Mouse (Mus musculus) MEL (cell line): ENCODE data around the gene Ptprr. TPM values are rescaled to one million over a fixed set of nuclear protein-coding genes. Genes with fewer than 3 reads are reported as not detected.

Experiments used
- DNase-seq: peaks from one replicate; pipeline ENCODE4 v3.0.0; 2011; ENCODE audit warnings: low read depth, low spot score
- H3K27ac ChIP-seq: 2 replicates; pipeline ENCODE4 v1.5.1; 2012; ENCODE audit warnings: low read depth, mild to moderate bottlenecking, control low read depth, low read length, moderate library complexity; ENCODE audit not compliant: control insufficient read depth
- H3K27me3 ChIP-seq, 2 experiments: fragments of 150-350 bp in 1 of 2; sonication (generic) in 1 of 2; 2 replicates each; pipeline ENCODE4 v1.6.1; 2012; ENCODE audit warnings: low read length in 2 of 2, mild to moderate bottlenecking in 2 of 2, improper control_type of control experiment in 1 of 2, moderate library complexity in 1 of 2; ENCODE audit not compliant: insufficient read depth in 2 of 2, control insufficient read depth in 1 of 2
- H3K36me3 ChIP-seq, 2 experiments: 2 replicates each; pipeline ENCODE4 v1.6.1; 2012 to 2014; ENCODE audit warnings: low read length in 2 of 2, improper control_type of control experiment in 1 of 2, inconsistent platforms in 1 of 2, mild to moderate bottlenecking in 1 of 2; ENCODE audit not compliant: insufficient read depth in 2 of 2, control insufficient read depth in 1 of 2
- H3K4me1 ChIP-seq, 2 experiments: fragments of 150-350 bp in 1 of 2; sonication (generic) in 1 of 2; 2 replicates each; pipeline ENCODE4 v1.6.1; 2012; ENCODE audit warnings: low read length in 2 of 2, improper control_type of control experiment in 1 of 2, mild to moderate bottlenecking in 1 of 2; ENCODE audit not compliant: insufficient read depth in 2 of 2, control insufficient read depth in 1 of 2
- H3K4me3 ChIP-seq, 2 experiments: fragments of 150-350 bp in 1 of 2; sonication (generic) in 1 of 2; 2 replicates each; pipeline ENCODE4 v1.5.1; 2012; ENCODE audit warnings: low read depth in 2 of 2, low read length in 2 of 2, mild to moderate bottlenecking in 2 of 2, moderate library complexity in 2 of 2, control low read depth in 1 of 2, improper control_type of control experiment in 1 of 2; ENCODE audit not compliant: control insufficient read depth in 1 of 2, insufficient read depth in 1 of 2
- H3K79me2 ChIP-seq: 2 replicates; pipeline ENCODE4 v1.6.1; 2012; ENCODE audit warnings: mild to moderate bottlenecking, low read length, moderate library complexity; ENCODE audit not compliant: control insufficient read depth, poor library complexity, insufficient read depth
- H3K9ac ChIP-seq: 2 replicates; pipeline ENCODE4 v1.6.1; 2012; ENCODE audit warnings: low read depth, mild to moderate bottlenecking, control low read depth, low read length, moderate library complexity; ENCODE audit not compliant: control insufficient read depth, poor library complexity, severe bottlenecking
- H3K9me3 ChIP-seq: fragments of 150-350 bp; sonication (generic); replicated peaks from 2 replicates; pipeline ENCODE4 v1.6.1; 2012; ENCODE audit warnings: mild to moderate bottlenecking, low read length, improper control_type of control experiment, moderate library complexity; ENCODE audit not compliant: insufficient read depth
- BHLHE40 ChIP-seq: IDR thresholded peaks from 2 replicates; pipeline ENCODE4 v1.6.1; 2012; ENCODE audit warnings: low read depth, mild to moderate bottlenecking, inconsistent platforms, low read length, improper control_type of control experiment, borderline replicate concordance
- CHD1 ChIP-seq: IDR thresholded peaks from 2 replicates; pipeline ENCODE4 v1.6.1; 2012; ENCODE audit warnings: low read depth, mild to moderate bottlenecking, inconsistent platforms, low read length, improper control_type of control experiment
- CHD2 ChIP-seq: IDR thresholded peaks from 2 replicates; pipeline ENCODE4 v1.6.1; 2011; ENCODE audit warnings: low read length, improper control_type of control experiment
- EP300 ChIP-seq, 2 experiments: IDR thresholded peaks; 2 replicates each; pipeline ENCODE4 v1.6.1; 2011; ENCODE audit warnings: improper control_type of control experiment in 2 of 2, low read length in 2 of 2, low read depth in 1 of 2, mild to moderate bottlenecking in 1 of 2
- ETS1 ChIP-seq: IDR thresholded peaks from 2 replicates; pipeline ENCODE4 v1.6.1; 2012; ENCODE audit warnings: low read depth, mild to moderate bottlenecking, inconsistent platforms, low read length, improper control_type of control experiment, moderate library complexity
- GATA1 ChIP-seq: IDR thresholded peaks from 2 replicates; pipeline ENCODE4 v1.6.1; 2011; ENCODE audit warnings: low read depth, low read length, improper control_type of control experiment
- HCFC1 ChIP-seq: IDR thresholded peaks from 2 replicates; pipeline ENCODE4 v1.6.1; 2012; ENCODE audit warnings: low read depth, mild to moderate bottlenecking, inconsistent platforms, low read length, improper control_type of control experiment, moderate library complexity
- JUND ChIP-seq: IDR thresholded peaks from 2 replicates; pipeline ENCODE4 v1.6.1; 2011; ENCODE audit warnings: low read depth, mild to moderate bottlenecking, improper control_type of control experiment, low read length
- KAT2A ChIP-seq: conservative IDR thresholded peaks from 2 replicates; pipeline ENCODE4 v1.6.1; 2012; ENCODE audit warnings: low read depth, low read length, improper control_type of control experiment, inconsistent platforms
- MAFK ChIP-seq: IDR thresholded peaks from 2 replicates; pipeline ENCODE4 v1.6.1; 2011; ENCODE audit warnings: low read depth, mild to moderate bottlenecking, low read length, improper control_type of control experiment, borderline replicate concordance
- MAX ChIP-seq: IDR thresholded peaks from 2 replicates; pipeline ENCODE4 v1.6.1; 2011; ENCODE audit warnings: low read length, improper control_type of control experiment
- MAZ ChIP-seq: IDR thresholded peaks from 2 replicates; pipeline ENCODE4 v1.6.1; 2012; ENCODE audit warnings: low read depth, mild to moderate bottlenecking, inconsistent platforms, low read length, improper control_type of control experiment
- MXI1 ChIP-seq: IDR thresholded peaks from 2 replicates; pipeline ENCODE4 v1.6.1; 2011; ENCODE audit warnings: mild to moderate bottlenecking, low read depth, low read length, improper control_type of control experiment
- MYC ChIP-seq: IDR thresholded peaks from 2 replicates; pipeline ENCODE4 v1.6.1; 2011; ENCODE audit warnings: low read depth, mild to moderate bottlenecking, low read length, improper control_type of control experiment, moderate library complexity
- POLR2A ChIP-seq, 2 experiments: IDR thresholded peaks; 2 replicates each; pipeline ENCODE4 v1.6.1; 2011 to 2012; ENCODE audit warnings: low read length in 2 of 2, mild to moderate bottlenecking in 2 of 2, control low read depth in 1 of 2, improper control_type of control experiment in 1 of 2, low read depth in 1 of 2, moderate library complexity in 1 of 2; ENCODE audit not compliant: control insufficient read depth in 1 of 2, insufficient read depth in 1 of 2, poor library complexity in 1 of 2
- POLR2AphosphoS2 ChIP-seq: IDR thresholded peaks from 2 replicates; pipeline ENCODE4 v1.6.1; 2011; ENCODE audit warnings: low read length, improper control_type of control experiment
- TAL1 ChIP-seq: IDR thresholded peaks from 2 replicates; pipeline ENCODE4 v1.6.1; 2012; ENCODE audit warnings: mild to moderate bottlenecking, inconsistent platforms, low read length, moderate library complexity, mixed read lengths
- TBP ChIP-seq: IDR thresholded peaks from 2 replicates; pipeline ENCODE4 v1.8.0; 2011; ENCODE audit warnings: low read depth, low read length, improper control_type of control experiment
- UBTF ChIP-seq: IDR thresholded peaks from 2 replicates; pipeline ENCODE4 v1.6.1; 2012; ENCODE audit warnings: low read depth, mild to moderate bottlenecking, inconsistent platforms, low read length, improper control_type of control experiment, moderate library complexity, borderline replicate concordance; ENCODE audit not compliant: insufficient read depth
- USF1 ChIP-seq: IDR thresholded peaks from 2 replicates; pipeline ENCODE4 v1.6.1; 2014; ENCODE audit warnings: low read depth, mild to moderate bottlenecking, inconsistent platforms, low read length, improper control_type of control experiment, moderate library complexity
- ZC3H11A ChIP-seq: IDR thresholded peaks from 2 replicates; pipeline ENCODE4 v1.6.1; 2012; ENCODE audit warnings: low read depth, mild to moderate bottlenecking, inconsistent platforms, low read length, improper control_type of control experiment
- polyA plus RNA-seq, 2 experiments: library from polyadenylated mRNA; stranded (reverse) in 1 of 2; unstranded in 1 of 2; fragments of >175 nt in 1 of 2; fragments of >200 nt in 1 of 2; gene quantifications; 2 replicates each; pipeline versions ENCODE4 v1.2.1 to v1.2.4; 2012; ENCODE audit warnings: low replicate concordance in 2 of 2, low read depth in 1 of 2; ENCODE audit not compliant: insufficient read length in 2 of 2, insufficient read depth in 1 of 2, missing spikeins in 1 of 2
- total RNA-seq: library from RNA; depleted of rRNA; stranded (reverse); fragments of 300-350 nt; gene quantifications from 2 replicates; pipeline ENCODE4 v1.2.3, GENCODE M21; 2012

Gene Ptprr
- total and polyA plus RNA-seq, 3 experiments: not detected

DNA sequence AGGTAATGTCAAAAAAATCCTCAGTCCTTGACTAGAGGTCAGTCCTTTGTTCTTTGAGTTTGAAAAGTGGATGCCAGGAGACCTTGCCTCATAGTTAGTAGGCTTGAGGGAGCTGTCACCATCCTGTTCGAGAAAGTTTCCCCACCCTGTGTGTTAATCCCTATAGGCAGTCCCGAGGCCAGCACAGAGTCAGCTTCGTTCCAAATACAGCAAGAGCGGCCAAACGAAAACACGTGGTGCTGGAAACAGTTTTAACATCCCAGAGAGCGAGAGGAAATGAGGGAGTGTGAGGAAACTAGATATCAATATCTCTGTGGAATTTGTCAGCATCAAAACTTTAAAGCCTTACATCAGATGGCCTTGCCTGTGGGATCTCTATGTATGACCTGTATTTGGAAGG is 39.0 kb upstream of the Ptprr start:
- H3K4me1 ChIP-seq: no peaks in the 10 kb centered on the region
- TF ChIP-seq EP300 (IDR thresholded peaks at IDR 0.05; ENCODE audit: low read depth in 1 of 2, low read length in 2 of 2) (no peak), CHD1 (no peak), USF1 (no peak)

GRCm38 (mm10) chr10:115980018-115980417 is 38.0 kb upstream of the Ptprr start:
- no peak for TF ChIP-seq TBP
- TF ChIP-seq USF1: no peak
- TF ChIP-seq POLR2A (IDR thresholded peaks at IDR 0.05; ENCODE audit: control insufficient read depth in 1 of 2, insufficient read depth in 1 of 2, low read depth in 1 of 2, low read length in 2 of 2, poor library complexity in 1 of 2): no peak
- no peak for TF ChIP-seq ETS1
- no peak for TF ChIP-seq MXI1
- TF ChIP-seq MYC: no peak
- no peak for TF ChIP-seq CHD2
- no peak for TF ChIP-seq ZC3H11A
- TF ChIP-seq HCFC1: no peak
- no peak for TF ChIP-seq BHLHE40
- TF ChIP-seq EP300 (IDR thresholded peaks at IDR 0.05; ENCODE audit: low read depth in 1 of 2, low read length in 2 of 2): no peak
- no peak for TF ChIP-seq MAFK
- TF ChIP-seq MAZ: no peak
- no peak for TF ChIP-seq TAL1
- no peak for TF ChIP-seq POLR2AphosphoS2
- TF ChIP-seq GATA1: no peak
- no peak for TF ChIP-seq JUND
- no peak for TF ChIP-seq KAT2A
- no peak for TF ChIP-seq MAX
- no peak for TF ChIP-seq UBTF
- no peak for DNase-seq
- Histone ChIP-seq H3K36me3 (no peaks in the 10 kb centered on the region), H3K4me3 (no peak overlapping the region), H3K27me3 (no peaks in the 10 kb centered on the region), H3K9ac (no peak overlapping the region), H3K79me2 (no peaks in the 10 kb centered on the region), H3K9me3 (no peaks in the 10 kb centered on the region), H3K27ac (no peak overlapping the region), H3K4me1 (no peaks in the 10 kb centered on the region)

More for the DNA sequence above, 39.0 kb upstream of the Ptprr start:
- no peaks in the 10 kb centered on the region for H3K36me3 ChIP-seq
- H3K27me3 ChIP-seq: no peaks in the 10 kb centered on the region
- no peak for DNase-seq
- no peak overlapping the region for H3K9ac ChIP-seq
- no peak overlapping the region for H3K27ac ChIP-seq
- H3K79me2 ChIP-seq: no peaks in the 10 kb centered on the region
- no peak overlapping the region for H3K4me3 ChIP-seq
- H3K9me3 ChIP-seq: no peaks in the 10 kb centered on the region
